Mouse (Mus musculus): ENCODE data around the gene Slc24a2.

- TF ChIP-seq POLR2A (IDR thresholded peaks at IDR 0.05; ENCODE audit: low read depth, low read length): no peak
- TF ChIP-seq CTCF (IDR thresholded peaks at IDR 0.05; ENCODE audit: borderline replicate concordance, insufficient read depth, low read length): no peak
These were observed at the start of gene Slc24a2 for GRCm38 (mm10) chr4:87229960-87230551.
